Mouse (Mus musculus): ENCODE data around the gene Crybb2. TPM values are rescaled to one million over a fixed set of nuclear protein-coding genes. Genes with fewer than 3 reads are reported as not detected.

The Crybb2 gene
- total RNA-seq, 1 experiment from 2014 or later: not detected

GRCm38 (mm10) chr5:113040776-113041175 lies 29.1 kb downstream of the Crybb2 start:
- ATAC-seq (replicated peaks; ENCODE audit: low read depth, poor library complexity, severe bottlenecking): no peak

GRCm38 (mm10) chr5:113038601-113039000 lies 31.3 kb downstream of the Crybb2 start:
- ATAC-seq (replicated peaks; ENCODE audit: low read depth, poor library complexity, severe bottlenecking): no peak

GRCm38 (mm10) chr5:113035094-113036047 lies 34.5 kb downstream of the Crybb2 start:
- peak; percentile 90 for ATAC-seq (replicated peaks; ENCODE audit: low read depth, poor library complexity, severe bottlenecking)

GRCm38 (mm10) chr5:113031201-113031754 lies 38.6 kb downstream of the Crybb2 start:
- no peak for ATAC-seq (replicated peaks; ENCODE audit: low read depth, poor library complexity, severe bottlenecking)

- no peak for ATAC-seq (replicated peaks; ENCODE audit: low read depth, poor library complexity, severe bottlenecking)
These were observed 39.8 kb downstream of the Crybb2 start for GRCm38 (mm10) chr5:113030082-113030481.

GRCm38 (mm10) chr5:113026706-113027105 lies 43.2 kb downstream of the Crybb2 start:
- ATAC-seq (replicated peaks; ENCODE audit: low read depth, poor library complexity, severe bottlenecking): no peak

- ATAC-seq (replicated peaks; ENCODE audit: low read depth, poor library complexity, severe bottlenecking): peak; percentile 47; the same call in 1 of the 2 replicates
These were observed 45.7 kb downstream of the Crybb2 start for GRCm38 (mm10) chr5:113024154-113024764.

GRCm38 (mm10) chr5:113018190-113018589 lies 51.7 kb downstream of the Crybb2 start:
- ATAC-seq (replicated peaks; ENCODE audit: low read depth, poor library complexity, severe bottlenecking): no peak

- peak; percentile 57 for ATAC-seq (replicated peaks; ENCODE audit: low read depth, poor library complexity, severe bottlenecking)
These were observed 52.9 kb downstream of the Crybb2 start for GRCm38 (mm10) chr5:113017004-113017403.

GRCm38 (mm10) chr5:113015236-113016061 lies 54.5 kb downstream of the Crybb2 start, which contains the start of gene Grk3:
Gene Grk3 (minus strand): TSS chr5:113015791.
- peak; percentile 58 for ATAC-seq (replicated peaks; ENCODE audit: low read depth, poor library complexity, severe bottlenecking)

GRCm38 (mm10) chr5:113014808-113015235 lies 55.1 kb downstream of the Crybb2 start:
- ATAC-seq (replicated peaks; ENCODE audit: low read depth, poor library complexity, severe bottlenecking): 0 out of 2 replicates have a peak, but pooled peaks have one; percentile 2

GRCm38 (mm10) chr5:113014111-113014807 lies 55.7 kb downstream of the Crybb2 start:
- ATAC-seq (replicated peaks; ENCODE audit: low read depth, poor library complexity, severe bottlenecking): no peak

- no peak for ATAC-seq (replicated peaks; ENCODE audit: low read depth, poor library complexity, severe bottlenecking)
These were observed 58.0 kb downstream of the Crybb2 start for GRCm38 (mm10) chr5:113011926-113012325.

- ATAC-seq (replicated peaks; ENCODE audit: low read depth, poor library complexity, severe bottlenecking): peak; percentile 60
These were observed 60.6 kb downstream of the Crybb2 start for GRCm38 (mm10) chr5:113009183-113009820.

GRCm38 (mm10) chr5:113008496-113008895 lies 61.4 kb downstream of the Crybb2 start:
- ATAC-seq (replicated peaks; ENCODE audit: low read depth, poor library complexity, severe bottlenecking): no peak

Measured in common myeloid progenitor, adult 5-6 weeks (primary cell).